Mouse (Mus musculus): Measurements from ENCODE around the gene Ahsa2. TPM values are rescaled to one million over a fixed set of nuclear protein-coding genes. Genes with fewer than 3 reads are reported as not detected.

Ahsa2 gene
- polyA plus RNA-seq (2014; fragmentation: Illumina TruSeq; extraction: RNeasy Lipid Tissue Mini Kit (QIAGEN cat#74804); ENCODE audit: low replicate concordance) = 88.9 TPM

DNA sequence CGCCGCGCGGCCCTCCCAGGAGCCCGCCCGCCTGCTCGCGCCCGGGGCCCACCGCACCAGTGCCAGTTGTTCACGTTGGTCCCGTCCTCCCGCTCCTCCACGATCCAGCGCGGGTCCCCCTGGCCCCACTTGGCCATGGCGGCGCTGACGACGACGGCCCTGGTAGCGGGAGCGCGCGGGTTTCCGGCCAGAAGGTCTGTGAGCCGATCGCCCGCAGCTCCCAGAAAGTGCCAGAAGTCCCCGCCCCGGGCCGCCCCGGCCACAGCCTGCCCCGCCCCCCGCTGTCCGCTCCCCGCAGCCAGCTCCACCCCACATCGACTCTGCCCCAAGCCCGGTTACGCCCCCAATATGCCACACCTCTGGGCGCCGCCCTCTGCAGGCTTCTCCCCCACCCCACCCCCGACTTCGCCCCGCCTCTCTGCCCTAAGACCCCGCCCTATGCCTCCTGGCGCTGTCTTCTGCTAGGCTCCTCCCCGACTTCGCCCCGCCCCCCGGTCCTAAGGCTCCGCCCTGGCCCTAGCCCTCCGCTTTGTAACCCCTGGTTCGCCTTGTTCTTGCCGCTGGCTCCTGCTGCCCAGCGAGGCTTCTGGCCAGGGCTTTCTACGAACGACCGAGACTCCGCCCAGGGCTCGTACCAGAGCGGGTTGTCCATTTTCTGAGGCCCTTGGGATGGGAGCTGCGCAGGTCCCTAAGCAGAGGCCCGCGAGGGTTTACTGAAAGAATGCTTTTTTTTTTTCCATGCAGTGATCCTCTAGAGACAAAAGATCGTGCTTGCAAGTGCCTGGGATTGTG is at the start of gene Ahsa2:
Gene Ahsa2 (minus strand): TSS at position 313 of the 792 bp plus-strand sequence.

DNA sequence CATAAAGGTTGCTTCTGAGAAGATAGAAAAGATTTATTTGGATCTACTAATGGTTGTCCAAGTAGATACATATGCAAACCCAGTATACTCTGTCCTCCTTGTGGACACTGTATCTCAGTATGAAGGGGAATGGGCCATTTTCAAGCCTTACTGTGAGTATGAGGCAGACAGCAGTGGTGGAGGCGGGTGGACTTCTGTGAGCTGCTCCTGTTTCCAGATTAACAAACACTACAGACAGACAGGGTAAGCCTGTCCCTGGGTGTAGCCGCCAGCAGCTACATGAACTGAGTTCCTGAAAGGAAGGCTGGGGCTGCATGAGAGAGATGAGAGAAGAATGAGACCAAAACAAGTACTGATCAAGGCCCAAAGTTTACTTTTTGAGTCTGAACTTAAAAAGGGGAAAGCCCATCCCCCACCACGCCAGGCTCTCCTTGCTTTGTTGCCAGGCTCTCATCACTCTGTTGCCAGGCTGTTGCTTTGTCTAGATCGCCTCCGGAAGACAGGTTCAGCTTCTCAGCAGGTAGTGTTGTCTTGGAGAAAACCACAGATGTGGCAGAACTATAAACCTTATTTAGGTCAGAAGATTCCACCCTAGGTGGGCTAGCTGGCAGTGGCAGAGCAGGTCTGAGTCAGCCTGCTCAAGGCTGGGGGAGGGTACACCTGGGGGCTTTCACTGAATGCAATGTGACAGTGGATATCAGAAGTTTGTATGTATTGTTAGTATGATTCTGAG is 22.8 kb upstream of the Ahsa2 start, which contains the start of gene 1700093K21Rik:
Gene 1700093K21Rik (minus strand): TSS at position 683 of the 733 bp plus-strand sequence.

Other genes with a start within 250 kb of the Ahsa2 start
- gene Xpo1, start 242.0 kb downstream of the Ahsa2 start, polyA plus RNA-seq (2014; fragmentation: Illumina TruSeq; extraction: RNeasy Lipid Tissue Mini Kit (QIAGEN cat#74804); ENCODE audit: low replicate concordance) = 227 TPM
- gene Usp34, start 191.1 kb downstream of the Ahsa2 start, polyA plus RNA-seq (2014; fragmentation: Illumina TruSeq; extraction: RNeasy Lipid Tissue Mini Kit (QIAGEN cat#74804); ENCODE audit: low replicate concordance) = 156 TPM
- gene 1700093K21Rik, start 23.1 kb upstream of the Ahsa2 start, polyA plus RNA-seq (2014; fragmentation: Illumina TruSeq; extraction: RNeasy Lipid Tissue Mini Kit (QIAGEN cat#74804); ENCODE audit: low replicate concordance) = not detected
- gene 0610010F05Rik, start 135.6 kb upstream of the Ahsa2 start, polyA plus RNA-seq (2014; fragmentation: Illumina TruSeq; extraction: RNeasy Lipid Tissue Mini Kit (QIAGEN cat#74804); ENCODE audit: low replicate concordance) = 18.5 TPM
- 24.9 TPM for gene Pus10, start 167.6 kb upstream of the Ahsa2 start, polyA plus RNA-seq (2014; fragmentation: Illumina TruSeq; extraction: RNeasy Lipid Tissue Mini Kit (QIAGEN cat#74804); ENCODE audit: low replicate concordance)
- gene Pex13, start 167.9 kb upstream of the Ahsa2 start, polyA plus RNA-seq (2014; fragmentation: Illumina TruSeq; extraction: RNeasy Lipid Tissue Mini Kit (QIAGEN cat#74804); ENCODE audit: low replicate concordance) = 65.4 TPM